Mouse (Mus musculus) testis, adult 10 weeks (tissue): ENCODE data around the gene Slc35f4. TPM values are rescaled to one million over a fixed set of nuclear protein-coding genes. Genes with fewer than 3 reads are reported as not detected.

Experiments used
- polyA plus RNA-seq: library from polyadenylated mRNA; stranded (reverse); fragments of 350-450 nt; fragmentation: Illumina TruSeq; extraction: RNeasy Lipid Tissue Mini Kit (QIAGEN cat#74804); gene quantifications from one replicate; pipeline ENCODE4 v1.2.3, GENCODE M21; 2014; ENCODE audit warnings: low read depth, low replicate concordance

Slc35f4 gene
- 0.32 TPM for polyA plus RNA-seq

DNA sequence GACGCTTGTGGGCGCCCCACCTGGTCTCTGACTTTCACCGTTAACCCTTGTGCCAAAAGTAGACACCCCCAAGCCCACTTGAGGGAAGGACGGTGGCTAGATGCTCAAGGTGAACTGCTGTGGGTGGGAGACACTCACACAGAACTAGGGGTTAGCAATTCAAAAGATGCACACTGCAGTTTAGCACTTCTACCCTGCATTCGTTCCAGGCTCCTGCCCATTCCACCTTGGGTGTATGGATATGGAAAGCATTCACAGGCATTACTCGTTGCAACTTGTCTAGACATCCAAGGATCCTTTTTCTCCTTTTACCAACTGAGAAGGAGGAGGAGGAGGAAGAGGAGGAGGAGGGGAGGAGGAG is at the start of gene Slc35f4:
Gene Slc35f4 (minus strand): TSS at position 116 of the 361 bp plus-strand sequence.

